Mouse (Mus musculus): ENCODE measurements around the gene Kcns3.

Gene Kcns3

DNA sequence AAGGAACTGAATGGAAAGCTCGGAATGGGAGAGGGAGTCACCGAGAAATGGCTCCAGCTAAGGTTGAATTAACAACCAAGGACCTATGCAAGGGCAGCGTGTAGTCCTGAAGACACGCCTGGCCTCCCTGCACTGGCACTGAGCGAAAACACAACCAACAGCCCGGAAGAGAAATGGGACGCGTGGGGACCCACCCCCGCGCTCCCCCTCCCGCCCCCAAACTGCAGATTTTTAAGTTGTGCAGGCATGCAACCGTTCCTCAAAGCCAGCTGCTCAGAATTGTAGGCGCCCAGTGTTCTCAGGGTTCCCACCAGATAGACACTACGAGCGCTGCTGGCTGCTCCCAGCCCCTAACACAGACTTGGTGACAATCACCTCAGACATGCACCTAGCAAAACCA is at the start of gene Kcns3:
Gene Kcns3 (minus strand): TSS at position 42 of the 400 bp plus-strand sequence.
- no peak for DNase-seq (ENCODE audit: low spot score in 2 of 2)

- no peak for DNase-seq (ENCODE audit: low spot score in 2 of 2)
Observed at GRCm38 (mm10) chr12:11198551-11198950, 47.7 kb upstream of the Kcns3 start.

DNA sequence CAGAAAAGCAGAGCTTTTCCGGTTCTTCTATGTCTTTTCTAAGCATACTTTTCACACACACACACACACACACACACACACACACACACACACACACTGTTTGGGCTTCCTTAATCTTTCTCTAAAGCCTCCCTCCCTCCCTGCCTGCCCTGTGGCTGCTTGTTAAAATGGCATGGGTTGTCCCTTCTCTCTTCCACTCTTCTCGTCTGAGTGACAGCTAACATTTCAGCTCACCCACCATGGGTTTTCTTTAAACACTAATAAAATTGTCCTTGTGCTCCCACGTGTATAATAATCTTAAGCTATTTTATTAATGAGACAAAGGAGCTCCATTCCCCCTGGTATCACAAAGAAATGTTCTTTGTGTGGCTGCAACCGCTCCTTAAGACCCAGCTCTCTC is 47.2 kb upstream of the Kcns3 start:
- DNase-seq (ENCODE audit: low spot score in 2 of 2), result no peak

GRCm38 (mm10) chr12:11196830-11197229 is 46.0 kb upstream of the Kcns3 start:
- DNase-seq (ENCODE audit: low spot score in 2 of 2), result no peak

- peak; percentile 69 to 83 for DNase-seq (ENCODE audit: low spot score in 2 of 2)
Observed at GRCm38 (mm10) chr12:11196142-11196597, 45.3 kb upstream of the Kcns3 start.

GRCm38 (mm10) chr12:11195031-11195430 is 44.2 kb upstream of the Kcns3 start:
- no peak for DNase-seq (ENCODE audit: low spot score in 2 of 2)

GRCm38 (mm10) chr12:11178486-11179154 is 27.8 kb upstream of the Kcns3 start:
- peak; percentile 40 to 72 for DNase-seq (ENCODE audit: low spot score in 2 of 2)

DNA sequence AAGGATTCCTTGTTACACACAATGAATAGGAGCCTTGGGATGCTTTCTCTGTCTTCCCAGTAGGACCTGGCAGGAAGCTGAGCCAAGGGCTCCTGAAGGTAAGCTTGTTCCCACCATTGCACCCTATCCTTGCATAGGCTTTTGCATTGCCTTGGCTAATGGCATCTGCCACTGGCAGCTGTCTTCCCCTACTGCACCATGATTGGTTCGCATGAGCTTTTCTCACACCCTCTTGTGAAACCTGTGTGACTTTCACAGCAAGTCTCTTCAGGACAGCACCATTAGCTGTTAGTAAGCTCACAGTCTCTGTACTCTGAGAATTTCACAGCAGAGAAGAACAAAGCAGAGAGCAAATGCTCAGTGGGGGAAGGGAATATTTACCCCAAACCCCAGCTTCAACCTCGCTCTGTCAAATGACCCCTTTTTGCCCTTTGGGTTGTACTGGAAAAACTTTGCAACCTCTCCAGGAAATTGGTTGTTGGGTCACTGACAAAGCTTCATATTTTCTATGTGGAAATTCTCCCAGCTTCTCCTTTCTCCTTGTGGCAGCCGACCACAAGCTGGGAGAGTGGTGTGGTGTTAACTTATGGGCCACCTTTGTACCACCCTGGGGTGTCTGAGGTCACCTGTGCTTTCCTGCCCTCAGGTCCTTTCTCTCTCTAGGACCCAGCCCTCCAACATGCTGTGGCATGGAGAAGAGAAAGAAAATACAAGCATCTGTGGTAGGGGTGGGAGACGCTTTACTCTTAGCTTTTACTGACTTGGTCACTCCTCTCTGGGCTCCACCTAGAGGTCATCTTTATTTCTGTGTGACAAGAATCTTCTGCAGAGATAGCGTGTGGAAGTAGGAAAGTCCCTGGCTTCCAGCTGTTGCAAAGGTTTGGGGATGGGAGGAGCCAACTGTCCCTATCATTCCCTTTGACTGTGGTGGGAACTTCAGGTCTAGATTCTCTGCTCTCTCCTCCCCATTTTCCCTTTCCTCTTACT is 26.8 kb upstream of the Kcns3 start:
- no peak for DNase-seq (ENCODE audit: low spot score in 2 of 2)

DNA sequence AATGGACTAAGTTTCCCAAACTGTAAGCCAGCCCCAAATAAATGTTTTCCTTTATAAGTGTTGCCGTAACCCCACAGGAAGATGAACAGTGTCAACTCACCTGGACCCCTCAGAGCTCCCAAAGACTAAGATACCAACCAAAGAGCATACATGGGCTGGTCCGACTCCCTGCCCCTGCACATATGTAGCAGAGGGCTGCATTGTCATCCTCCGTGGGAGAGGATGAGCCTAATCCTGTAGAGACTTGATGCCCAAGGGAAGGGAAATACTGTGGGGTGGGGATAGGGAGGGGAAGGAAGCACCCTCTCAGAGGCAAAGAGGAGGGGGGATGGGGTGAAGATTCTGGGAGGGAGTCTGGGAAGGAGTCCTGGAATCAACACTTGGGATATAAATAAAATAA is 7.8 kb upstream of the Kcns3 start:
- DNase-seq (ENCODE audit: low spot score in 2 of 2), result no peak

GRCm38 (mm10) chr12:11155123-11155522 is 4.3 kb upstream of the Kcns3 start:
- DNase-seq (ENCODE audit: low spot score in 2 of 2), result no peak

- DNase-seq (ENCODE audit: low spot score in 2 of 2), result no peak
Observed at GRCm38 (mm10) chr12:11153587-11153986, 2.7 kb upstream of the Kcns3 start.

- DNase-seq (ENCODE audit: low spot score in 2 of 2), result no peak
Observed at GRCm38 (mm10) chr12:11150192-11150935, 492 bp downstream of the Kcns3 start.

- no peak for DNase-seq (ENCODE audit: low spot score in 2 of 2)
Observed at GRCm38 (mm10) chr12:11149421-11150191, 1.2 kb downstream of the Kcns3 start.

GRCm38 (mm10) chr12:11149121-11149420 is 1.8 kb downstream of the Kcns3 start:
- DNase-seq (ENCODE audit: low spot score in 2 of 2), result no peak

DNA sequence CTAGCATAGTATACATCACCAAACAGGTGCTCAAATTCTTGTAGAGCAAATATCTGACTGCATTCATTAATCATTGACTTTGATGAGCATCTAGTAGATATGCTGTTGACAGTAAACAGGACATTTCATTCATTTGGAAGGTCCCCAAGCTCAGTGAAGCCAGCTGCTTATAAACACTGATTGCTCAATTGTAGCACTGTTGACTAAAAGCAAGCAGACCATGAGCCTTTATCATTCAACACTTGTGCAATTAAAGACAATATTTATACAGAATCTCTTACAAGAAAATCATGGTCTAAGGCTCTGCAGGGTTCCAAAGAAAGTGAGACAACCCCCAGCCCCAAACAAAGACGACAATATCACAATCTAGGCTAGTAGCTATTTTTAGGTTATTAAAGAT is 6.0 kb downstream of the Kcns3 start:
- DNase-seq (ENCODE audit: low spot score in 2 of 2), result no peak

GRCm38 (mm10) chr12:11132418-11132817 is 18.4 kb downstream of the Kcns3 start:
- no peak for DNase-seq (ENCODE audit: low spot score in 2 of 2)

- no peak for DNase-seq (ENCODE audit: low spot score in 2 of 2)
Observed at GRCm38 (mm10) chr12:11129188-11129587, 21.7 kb downstream of the Kcns3 start.

DNA sequence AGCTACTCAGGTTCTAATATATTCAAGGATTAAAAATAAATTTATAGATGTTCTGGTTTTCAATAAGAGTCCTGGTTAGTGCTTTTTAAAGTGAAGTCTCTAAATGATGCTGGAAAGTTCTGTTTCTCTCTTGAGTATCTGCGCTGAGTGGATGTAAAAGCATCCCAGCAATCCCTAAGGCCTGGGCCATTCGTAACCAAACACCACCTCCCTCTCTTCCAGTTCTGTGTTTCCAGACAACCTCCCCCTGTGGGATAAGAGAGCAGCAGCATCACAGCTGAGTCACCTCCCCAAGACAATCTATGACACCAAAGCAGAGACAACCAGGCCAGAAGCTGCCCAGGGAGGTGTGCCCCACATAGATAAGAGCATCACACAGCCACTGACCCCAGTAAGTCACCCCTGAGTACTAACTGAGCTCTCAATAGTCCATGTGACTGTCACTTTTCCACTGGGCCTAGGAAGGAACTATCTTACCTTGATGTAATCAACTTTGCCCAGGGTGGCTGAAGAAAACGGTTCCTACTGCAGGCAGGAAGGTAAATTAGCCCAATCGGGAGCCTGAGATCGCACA is 24.6 kb downstream of the Kcns3 start:
- DNase-seq (ENCODE audit: low spot score in 2 of 2), result no peak

GRCm38 (mm10) chr12:11101565-11101964 is 49.3 kb downstream of the Kcns3 start:
- no peak for DNase-seq (ENCODE audit: low spot score in 2 of 2)

GRCm38 (mm10) chr12:11088626-11089372 is 62.1 kb downstream of the Kcns3 start:
- DNase-seq (ENCODE audit: low spot score in 2 of 2), result no peak

Data from natural killer cell, adult 2 months (primary cell).